Mouse (Mus musculus): ENCODE results near the gene Gdpd5.
"Not testable (repeated sequence)": the region's sequence is repeated elsewhere in the genome, so short reads cannot be mapped to it uniquely, and the experiment has no call there.

Gdpd5 gene

GRCm38 (mm10) chr7:99374325-99374724, 6.9 kb upstream of the Gdpd5 start:
- DNase-seq: not testable (repeated sequence)

- DNase-seq: peak; percentile 67 to 80
These were observed 5.8 kb upstream of the Gdpd5 start for GRCm38 (mm10) chr7:99375455-99375854.

GRCm38 (mm10) chr7:99378870-99379269, 2.3 kb upstream of the Gdpd5 start:
- DNase-seq: no peak

DNA sequence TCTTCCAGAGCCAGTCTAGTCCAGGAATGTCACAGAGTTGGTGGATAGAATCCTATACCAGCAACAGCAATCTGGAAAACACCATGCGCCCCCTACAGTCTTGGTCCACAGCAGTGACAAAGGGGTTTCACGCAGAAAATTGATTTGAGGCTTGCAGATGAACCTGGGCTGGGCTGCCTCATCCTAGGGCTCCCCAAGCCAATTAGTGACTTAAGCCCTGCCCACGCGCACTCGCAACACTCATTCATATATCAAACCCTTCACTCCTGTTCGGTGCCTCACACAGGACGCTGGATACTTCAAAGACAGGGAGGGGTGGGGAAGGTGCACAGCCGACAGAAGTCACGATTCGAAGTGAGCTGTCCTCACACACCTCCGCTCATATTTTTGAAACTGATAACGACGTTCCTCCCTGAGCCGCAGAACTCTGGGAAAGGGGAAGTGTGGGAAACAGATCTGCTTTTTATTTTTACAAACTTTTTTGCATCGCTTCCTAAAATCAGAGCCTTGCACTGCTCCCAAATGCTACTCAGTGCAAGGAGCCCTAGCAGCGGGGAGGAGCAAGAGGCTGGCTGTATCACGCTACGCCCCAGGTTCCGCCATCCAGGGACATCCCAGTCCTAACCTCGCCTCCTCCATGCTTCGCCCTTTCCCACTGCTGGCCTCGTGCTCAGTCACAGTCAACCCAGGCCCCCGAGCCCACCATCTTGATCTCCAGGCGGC, 562 bp upstream of the Gdpd5 start:
- DNase-seq: peak; percentile 29 to 42

GRCm38 (mm10) chr7:99382088-99383000, 1.1 kb downstream of the Gdpd5 start:
- peak in 1 of 2 experiments; percentile 13 for DNase-seq

DNA sequence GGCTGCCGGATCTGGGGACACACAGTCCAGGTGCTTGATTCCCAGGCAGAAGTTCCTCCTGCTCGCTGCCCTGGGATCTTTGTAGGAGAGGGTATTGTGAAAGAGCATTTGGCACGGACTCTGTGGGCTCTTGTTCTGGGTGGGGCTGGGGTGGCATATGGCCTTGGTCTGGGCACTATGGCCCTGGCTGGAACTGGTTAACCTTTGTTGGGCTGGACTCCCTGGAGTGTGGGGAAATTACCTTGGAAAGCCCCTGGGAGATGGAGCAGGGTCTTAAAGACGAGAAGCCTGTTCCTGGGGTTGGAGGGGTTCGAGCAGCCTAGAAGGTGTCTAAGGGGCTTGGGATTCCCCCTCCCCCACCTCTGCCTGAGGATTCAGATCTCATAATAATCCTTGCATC, 2.0 kb downstream of the Gdpd5 start:
- no peak for DNase-seq

DNA sequence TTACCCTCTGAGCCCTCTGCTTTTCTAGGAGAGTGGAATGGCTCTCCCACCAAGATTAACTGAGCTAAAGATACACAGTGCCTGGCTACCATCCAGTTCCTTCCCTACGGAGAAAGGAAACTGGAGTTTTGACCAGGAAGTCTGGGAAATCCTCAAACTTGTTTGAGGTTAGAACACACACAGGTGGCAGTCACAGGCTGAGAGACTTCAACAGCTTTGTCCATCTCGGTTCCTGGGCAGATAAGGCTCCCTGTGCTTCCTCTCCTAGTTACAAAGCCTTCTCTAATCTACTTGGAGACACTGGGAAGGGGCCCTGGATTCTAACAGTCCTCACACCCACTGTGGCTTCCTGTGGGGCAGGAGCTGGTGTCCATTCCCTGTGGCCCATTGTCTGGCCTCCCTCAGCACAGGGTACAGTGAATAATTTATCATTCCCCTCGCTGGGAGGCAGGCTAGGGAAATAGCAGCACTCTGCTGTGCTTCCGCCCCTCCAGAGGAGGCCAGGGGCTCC, 2.9 kb downstream of the Gdpd5 start:
- no peak for DNase-seq

DNA sequence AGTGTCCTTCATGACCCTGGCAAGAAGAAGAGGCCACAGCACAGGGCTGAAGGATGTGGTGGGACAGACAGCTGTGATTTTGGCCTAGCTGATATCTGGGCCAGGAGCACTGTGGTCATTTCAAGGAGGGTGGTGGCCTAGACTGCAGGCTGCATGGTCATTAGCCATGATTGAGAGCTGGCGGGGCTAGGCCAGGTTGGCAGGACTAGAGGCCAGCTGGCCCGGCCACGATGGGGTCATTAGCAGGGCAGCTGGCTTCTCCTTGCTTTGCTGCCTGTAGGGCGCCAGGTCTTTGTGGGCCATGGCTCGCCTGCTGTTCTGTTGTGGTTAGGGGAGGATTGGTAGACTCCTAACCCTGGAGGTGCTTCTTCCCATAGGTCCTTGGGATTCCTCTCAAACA, 4.8 kb downstream of the Gdpd5 start:
- DNase-seq: no peak

DNA sequence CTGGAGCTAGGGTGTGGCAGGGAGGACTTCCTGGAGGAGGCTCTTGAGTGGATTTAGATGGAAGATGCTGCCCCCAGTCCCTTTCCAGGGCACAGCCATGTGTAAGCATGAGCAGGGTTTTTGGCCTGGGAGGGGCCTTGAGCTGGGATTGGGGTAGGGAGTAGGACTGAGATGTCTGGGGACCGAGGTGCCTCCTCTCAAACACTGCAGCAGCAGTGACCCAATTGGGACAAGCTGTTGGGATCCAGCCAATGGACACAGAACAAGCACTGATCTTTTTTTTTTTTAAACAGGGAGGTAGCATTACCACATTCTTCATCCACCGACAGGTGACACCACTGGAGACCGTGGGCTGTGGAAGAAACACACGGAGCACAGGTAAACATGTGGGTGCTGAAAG, 5.6 kb downstream of the Gdpd5 start:
- no peak for DNase-seq

DNA sequence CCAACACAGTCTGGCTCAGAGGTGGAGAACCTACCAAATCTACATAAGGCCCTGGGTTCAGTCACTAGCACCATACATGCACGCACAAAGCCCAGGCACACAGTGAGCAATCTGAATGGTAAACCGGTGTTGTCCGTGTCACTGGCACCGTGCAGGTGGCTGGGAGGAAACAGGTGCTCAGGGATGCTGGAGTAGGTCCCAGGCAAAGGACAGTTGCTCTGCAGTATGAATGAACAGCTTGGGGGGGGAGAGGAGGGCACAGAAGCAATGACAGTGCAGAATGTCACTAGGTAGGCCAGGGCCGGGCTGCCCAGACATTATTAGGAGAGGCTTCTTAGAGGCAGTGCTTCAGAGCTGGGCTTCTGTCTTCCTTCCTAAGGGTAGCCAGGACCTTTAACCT, 6.1 kb downstream of the Gdpd5 start:
- no peak for DNase-seq

DNA sequence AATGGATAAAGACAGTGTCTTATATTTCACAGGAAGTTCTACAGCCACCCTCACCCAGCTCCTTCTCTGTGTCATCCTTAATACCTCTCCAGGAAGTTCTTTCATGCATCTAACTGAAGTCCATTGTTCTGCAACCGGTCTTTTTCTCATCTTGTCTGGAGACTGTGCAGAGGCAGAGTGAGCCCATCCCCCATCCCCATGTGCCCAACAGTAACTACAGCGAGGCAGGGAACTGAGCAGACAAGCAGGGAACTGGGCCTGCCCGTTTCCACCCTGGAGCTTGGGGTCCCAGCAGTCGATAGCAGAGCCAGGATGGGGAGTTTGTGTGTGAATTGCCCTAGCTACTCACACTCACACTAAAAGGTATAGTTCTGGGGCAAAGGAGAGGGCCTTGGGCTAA, 9.3 kb downstream of the Gdpd5 start:
- DNase-seq: no peak

DNA sequence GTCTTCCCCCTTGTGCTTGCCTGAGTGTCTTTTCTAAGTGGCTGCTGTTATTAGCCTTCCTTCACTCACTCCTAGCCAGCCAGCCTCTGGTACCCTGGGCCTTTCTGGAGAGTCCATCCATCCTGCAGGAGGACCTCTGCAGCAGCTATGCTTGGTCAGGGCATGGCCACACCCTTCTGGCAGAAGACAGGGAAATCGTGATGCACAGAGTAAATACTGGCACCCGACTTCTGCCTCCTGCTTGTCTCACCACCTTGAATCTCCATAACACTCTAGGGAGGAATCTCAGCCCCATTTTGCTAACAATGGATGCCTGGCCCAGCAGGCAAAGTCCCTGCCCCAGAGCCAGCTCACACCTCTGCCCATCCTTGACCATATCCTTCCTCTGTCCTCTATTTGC, 11.5 kb downstream of the Gdpd5 start:
- DNase-seq: no peak

GRCm38 (mm10) chr7:99393711-99394325, 12.6 kb downstream of the Gdpd5 start:
- DNase-seq: no peak

GRCm38 (mm10) chr7:99395385-99395784, 14.2 kb downstream of the Gdpd5 start:
- DNase-seq: no peak

- DNase-seq: no peak
These were observed 14.8 kb downstream of the Gdpd5 start for GRCm38 (mm10) chr7:99395908-99396616.

- no peak for DNase-seq
These were observed 15.9 kb downstream of the Gdpd5 start for GRCm38 (mm10) chr7:99396994-99397659.

GRCm38 (mm10) chr7:99401373-99401772, 20.2 kb downstream of the Gdpd5 start:
- no peak for DNase-seq

- DNase-seq: no peak
These were observed 21.3 kb downstream of the Gdpd5 start for GRCm38 (mm10) chr7:99402477-99402876.

- DNase-seq: no peak
These were observed 22.0 kb downstream of the Gdpd5 start for GRCm38 (mm10) chr7:99403254-99403653.

- DNase-seq: no peak
These were observed 23.0 kb downstream of the Gdpd5 start for GRCm38 (mm10) chr7:99404031-99404735.

DNA sequence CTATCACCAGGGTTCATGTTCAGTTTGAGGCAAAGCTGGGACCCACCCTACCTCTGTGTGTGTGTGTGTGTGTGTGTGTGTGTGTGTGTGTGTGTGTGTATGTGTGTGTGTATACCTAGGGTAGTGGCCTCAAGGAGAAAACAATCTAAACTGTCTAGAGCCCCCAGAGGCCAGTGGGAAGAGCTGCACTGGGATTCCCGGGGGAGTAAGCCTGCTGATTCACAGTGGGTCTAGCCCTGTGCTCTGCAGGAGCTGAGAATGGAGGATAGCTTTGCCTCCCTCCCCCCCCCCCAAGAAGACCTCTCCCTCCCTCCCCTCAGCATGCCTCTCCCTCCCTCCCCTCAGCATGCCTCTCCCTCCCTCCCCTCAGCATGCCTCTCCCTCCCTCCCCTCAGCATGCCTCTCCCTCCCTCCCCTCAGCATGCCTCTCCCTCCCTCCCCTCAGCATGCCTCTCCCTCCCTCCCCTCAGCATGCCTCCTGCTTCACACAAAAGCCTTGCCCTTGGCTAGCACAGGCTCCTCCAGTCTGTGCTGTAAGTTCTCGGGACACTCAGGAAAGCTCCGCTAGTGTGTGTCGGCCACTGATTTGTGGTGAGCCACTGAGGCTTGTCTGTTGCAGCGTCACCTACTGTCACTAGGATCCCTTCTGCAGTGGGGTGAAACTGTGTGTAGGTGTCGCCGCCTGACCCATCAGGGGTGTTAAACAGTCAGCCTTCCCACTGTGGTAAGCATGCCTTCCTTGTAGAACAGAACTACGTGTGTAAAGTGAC, 24.4 kb downstream of the Gdpd5 start:
- no peak for DNase-seq

All from thymus, postnatal 36 days (tissue).